Mouse (Mus musculus): ENCODE measurements around the gene Sphk2. TPM values are rescaled to one million over a fixed set of nuclear protein-coding genes. Genes with fewer than 3 reads are reported as not detected.

Gene Sphk2
- polyA plus RNA-seq, 1 experiment from 2014 or later, result 47.1 TPM

DNA sequence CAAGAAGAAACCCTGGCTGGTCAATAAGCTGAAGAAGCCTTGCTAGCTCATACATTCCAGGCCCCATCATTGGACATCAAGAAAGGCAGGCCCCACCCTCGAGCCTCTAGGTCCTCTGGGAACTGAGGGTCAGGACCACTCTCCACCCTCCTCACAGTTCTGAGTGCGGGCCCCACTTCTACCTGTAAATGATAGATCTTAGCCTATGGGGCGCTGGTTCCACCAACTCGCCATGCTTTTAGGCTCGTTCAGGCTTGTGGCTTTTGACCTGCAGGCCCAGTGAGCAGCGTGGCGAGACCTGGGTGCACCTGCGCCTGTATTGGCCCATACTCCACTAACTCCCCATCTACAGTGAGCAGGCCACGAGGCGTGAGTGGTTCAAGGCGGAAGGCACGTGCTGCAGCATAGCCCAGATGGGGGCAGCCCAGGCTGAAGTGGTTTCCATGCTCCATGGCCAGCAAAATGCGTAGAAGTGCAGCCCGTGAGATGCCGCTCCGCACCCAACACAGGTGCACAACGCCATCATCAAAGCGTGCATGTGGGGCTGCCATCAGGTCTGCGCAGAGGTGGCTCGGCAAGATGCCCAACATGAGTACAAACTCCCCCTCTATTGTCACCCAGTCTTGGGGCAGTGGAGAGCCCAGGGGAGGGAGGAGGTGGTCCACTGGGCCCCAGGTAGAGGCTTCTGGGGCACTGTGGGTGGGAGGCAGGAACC is 7.2 kb downstream of the Sphk2 start:
- WGBS (ENCODE audit: missing documents), result 94% methylated on average over 20 of the region's 20 CpGs
- Histone ChIP-seq H3K79me2 (ENCODE audit: inconsistent target) (peaks cover 75% of the 10 kb centered on the region), H3K27ac (no peak overlapping the region), H3K36me3 (ENCODE audit: inconsistent target) (peaks cover 43% of the 10 kb centered on the region), H3K4me3 (ENCODE audit: inconsistent target) (no peak overlapping the region)

DNA sequence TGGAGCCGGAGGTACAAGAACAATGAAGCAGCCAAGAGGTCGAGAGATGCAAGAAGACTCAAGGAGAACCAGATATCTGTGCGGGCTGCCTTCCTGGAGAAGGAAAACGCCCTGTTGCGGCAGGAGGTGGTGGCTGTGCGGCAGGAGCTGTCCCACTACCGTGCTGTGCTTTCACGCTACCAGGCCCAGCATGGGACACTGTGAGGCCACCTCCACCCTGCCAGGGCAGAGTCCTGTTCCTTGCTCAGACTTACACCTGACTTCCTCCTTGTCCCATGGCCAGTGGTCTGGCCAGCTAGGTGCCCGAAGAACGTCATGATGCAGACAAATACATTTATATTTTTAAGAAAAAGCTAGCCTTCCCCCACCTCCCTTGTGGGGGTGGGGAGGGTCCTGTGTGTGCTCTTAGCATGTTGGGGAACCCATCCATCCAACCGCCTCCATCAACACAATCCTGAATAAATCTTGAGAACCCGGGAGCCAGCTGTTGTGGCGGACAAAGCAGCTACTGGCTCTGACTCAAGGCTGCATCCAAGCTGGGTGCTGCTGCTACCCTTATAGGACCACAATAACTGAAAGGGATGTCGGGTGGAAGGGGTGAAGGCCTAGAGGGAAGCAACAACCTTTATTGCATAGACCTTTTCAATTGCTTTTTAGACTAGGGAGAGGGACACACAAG is 8.0 kb downstream of the Sphk2 start:
- peaks cover 43% of the 10 kb centered on the region for H3K36me3 ChIP-seq (ENCODE audit: inconsistent target)

DNA sequence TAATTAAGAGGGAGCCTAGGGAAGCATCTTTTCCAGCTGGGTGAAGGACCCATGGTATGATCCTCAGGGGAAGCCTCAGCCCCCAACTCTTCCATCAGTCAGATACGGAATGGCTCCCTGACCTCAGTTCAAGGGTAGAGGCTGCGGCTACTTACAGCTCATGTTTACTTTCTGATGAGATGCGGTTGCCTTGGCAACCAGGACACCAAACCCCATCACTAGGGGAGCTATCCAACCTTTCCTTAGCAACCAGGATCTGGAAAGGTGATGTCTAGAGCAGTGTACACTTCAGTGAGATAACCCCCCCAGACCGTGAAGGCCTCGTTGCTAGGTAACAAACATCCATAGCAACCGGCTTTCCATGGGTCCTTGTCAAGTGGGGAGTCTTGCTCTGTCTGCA is 8.8 kb downstream of the Sphk2 start:
- peaks cover 59% of the 10 kb centered on the region for H3K79me2 ChIP-seq (ENCODE audit: inconsistent target)
- peak overlapping the region; percentile 26; the same call in 1 of the 2 replicates for H3K4me3 ChIP-seq (ENCODE audit: inconsistent target)
- peaks cover 43% of the 10 kb centered on the region for H3K36me3 ChIP-seq (ENCODE audit: inconsistent target)
- peak overlapping the region; percentile 96 for H3K27ac ChIP-seq
- WGBS (ENCODE audit: missing documents), result 92% methylated on average over 6 of the region's 6 CpGs

More for the DNA sequence above, 8.0 kb downstream of the Sphk2 start:
- 90% methylated on average over 14 of the region's 14 CpGs for WGBS (ENCODE audit: missing documents)
- Histone ChIP-seq H3K27ac (no peak overlapping the region), H3K4me3 (ENCODE audit: inconsistent target) (no peak overlapping the region), H3K79me2 (ENCODE audit: inconsistent target) (peaks cover 66% of the 10 kb centered on the region)

DNA sequence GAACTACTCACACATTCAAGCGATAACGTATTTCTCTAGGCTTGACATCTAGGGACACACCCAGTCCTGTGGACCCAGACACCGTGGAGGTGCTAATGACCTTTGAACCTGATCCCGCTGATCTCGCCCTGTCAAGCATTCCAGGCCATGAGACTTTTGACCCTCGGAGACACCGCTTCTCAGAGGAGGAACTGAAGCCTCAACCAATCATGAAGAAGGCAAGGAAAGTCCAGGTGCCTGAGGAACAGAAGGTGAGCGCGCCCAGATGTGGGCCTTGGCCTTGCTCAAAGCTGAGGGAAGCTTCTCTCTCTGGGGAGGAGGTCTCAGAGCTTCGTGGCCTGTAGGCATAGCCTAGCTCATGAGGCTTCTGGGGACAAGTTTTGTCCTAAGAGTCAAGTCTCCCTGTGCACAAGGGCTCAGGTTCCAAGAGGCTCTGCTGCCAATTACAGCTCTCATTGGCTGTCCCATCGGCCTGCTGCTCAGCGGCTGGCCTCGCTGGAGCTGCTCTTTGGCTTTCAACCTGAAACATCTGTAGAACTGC is 9.5 kb downstream of the Sphk2 start:
- WGBS (ENCODE audit: missing documents), result 34% methylated on average over 13 of the region's 13 CpGs
- peaks cover 40% of the 10 kb centered on the region for H3K36me3 ChIP-seq (ENCODE audit: inconsistent target)
- peak overlapping the region; percentile 96 for H3K27ac ChIP-seq
- peaks cover 51% of the 10 kb centered on the region for H3K79me2 ChIP-seq (ENCODE audit: inconsistent target)
- H3K4me3 ChIP-seq (ENCODE audit: inconsistent target), result peak overlapping the region; percentile 26

DNA sequence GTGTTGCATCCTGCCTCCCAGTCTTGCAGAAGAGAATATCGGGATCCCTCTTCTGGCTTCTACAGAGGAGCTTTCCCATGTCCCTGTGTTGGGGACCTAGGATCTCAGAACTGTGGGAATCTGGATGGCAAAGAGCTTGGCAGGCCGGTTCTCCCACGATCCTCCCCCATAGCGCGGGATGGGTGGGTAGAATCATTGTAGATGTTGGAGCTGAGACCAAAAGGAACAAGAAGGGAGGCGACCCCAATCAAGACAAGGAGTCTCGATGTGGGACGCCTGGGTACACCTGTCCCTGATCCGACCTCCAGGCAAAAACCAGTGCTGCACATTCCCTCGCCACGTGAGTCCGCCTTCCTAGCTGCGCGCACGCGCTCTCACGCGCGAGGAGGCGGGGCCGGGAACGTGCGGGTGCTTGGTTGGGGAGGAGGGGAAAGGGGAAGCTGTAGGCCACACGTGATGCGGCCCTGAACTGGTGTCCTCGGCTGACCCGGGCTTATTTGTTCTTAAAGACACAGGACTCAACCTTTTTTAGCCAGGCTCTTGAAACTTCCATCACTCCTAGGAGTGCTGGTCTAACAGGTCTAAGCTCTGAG is 10.3 kb downstream of the Sphk2 start:
- Histone ChIP-seq H3K4me3 (ENCODE audit: inconsistent target) (peak overlapping the region; percentile 27), H3K79me2 (ENCODE audit: inconsistent target) (peaks cover 43% of the 10 kb centered on the region; the same call in 1 of the 2 replicates), H3K36me3 (ENCODE audit: inconsistent target) (peaks cover 33% of the 10 kb centered on the region), H3K27ac (peak overlapping the region; percentile 96)
- 2% methylated on average over 27 of the region's 27 CpGs for WGBS (ENCODE audit: missing documents)

DNA sequence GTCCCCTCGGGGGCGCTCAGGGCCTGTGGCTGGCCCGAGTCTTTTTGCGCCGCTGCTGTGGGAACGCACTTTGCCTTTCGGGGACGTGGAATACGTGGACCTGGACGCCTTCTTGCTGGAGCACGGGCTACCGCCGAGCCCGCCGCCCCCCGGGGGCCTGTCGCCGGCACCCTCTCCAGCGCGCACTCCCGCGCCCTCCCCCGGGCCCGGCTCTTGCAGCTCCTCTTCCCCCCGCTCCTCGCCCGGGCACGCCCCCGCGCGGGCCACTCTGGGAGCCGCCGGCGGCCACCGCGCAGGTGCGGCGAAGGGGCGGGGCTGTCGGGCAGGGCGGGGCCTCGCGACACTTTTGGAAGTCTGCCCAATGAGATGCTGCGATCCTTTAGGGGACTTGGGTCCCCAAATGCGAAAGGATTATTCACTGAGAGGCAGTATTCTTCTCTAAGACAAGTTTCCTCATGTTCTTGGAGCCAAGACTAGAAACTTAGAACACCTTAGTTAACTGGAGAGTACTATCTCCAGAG is 11.0 kb downstream of the Sphk2 start:
- Histone ChIP-seq H3K27ac (peak overlapping the region; percentile 96), H3K79me2 (ENCODE audit: inconsistent target) (peaks cover 36% of the 10 kb centered on the region; the same call in 1 of the 2 replicates), H3K4me3 (ENCODE audit: inconsistent target) (peak overlapping the region; percentile 90), H3K36me3 (ENCODE audit: inconsistent target) (peaks cover 27% of the 10 kb centered on the region)
- WGBS (ENCODE audit: missing documents), result under 1% methylated on average over 35 of the region's 45 CpGs

DNA sequence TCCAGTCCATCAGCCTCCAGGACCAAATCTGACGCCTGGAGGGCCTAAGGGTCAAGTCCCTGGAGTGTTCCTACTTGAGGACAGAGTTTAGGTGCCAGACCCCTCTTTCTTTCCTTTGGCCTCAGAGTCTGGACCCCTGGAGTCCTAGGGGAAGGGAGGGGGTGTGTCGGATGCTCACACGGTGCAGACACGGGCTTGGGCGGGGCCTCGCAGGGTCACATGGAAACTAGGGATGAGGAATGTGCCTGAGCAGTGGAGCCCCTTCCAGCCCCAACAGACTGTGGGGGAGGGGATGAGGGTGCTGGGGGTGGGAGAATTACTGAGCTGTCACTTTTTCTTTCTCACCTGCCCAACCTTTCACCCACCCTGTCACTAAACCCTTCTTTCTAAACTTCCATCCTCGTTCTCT is 11.9 kb downstream of the Sphk2 start:
- peak overlapping the region; percentile 90 for H3K4me3 ChIP-seq (ENCODE audit: inconsistent target)
- peak overlapping the region; percentile 92 for H3K27ac ChIP-seq
- H3K79me2 ChIP-seq (ENCODE audit: inconsistent target), result peaks cover 29% of the 10 kb centered on the region; the same call in 1 of the 2 replicates
- H3K36me3 ChIP-seq (ENCODE audit: inconsistent target), result peaks cover 17% of the 10 kb centered on the region; the same call in 1 of the 2 replicates
- WGBS (ENCODE audit: missing documents), result 1% methylated on average over 7 of the region's 7 CpGs

DNA sequence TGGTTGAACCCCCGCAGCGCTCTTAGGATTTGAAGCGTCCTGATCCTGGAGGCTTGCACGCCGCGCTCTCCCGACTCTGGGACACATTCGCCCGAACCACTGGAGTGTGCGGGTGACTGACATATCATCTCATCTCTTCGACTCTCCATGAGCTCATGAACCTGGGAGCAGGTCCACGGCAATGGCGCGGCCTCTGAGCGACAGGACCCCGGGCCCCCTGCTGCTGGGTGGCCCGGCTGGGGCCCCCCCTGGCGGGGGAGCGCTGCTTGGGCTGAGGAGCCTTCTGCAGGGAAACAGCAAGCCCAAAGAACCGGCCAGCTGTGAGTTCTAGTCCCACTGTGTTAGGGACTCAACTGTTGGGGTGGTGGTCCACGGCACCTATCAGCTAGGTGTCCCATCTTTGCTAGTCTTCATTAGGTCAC is 12.3 kb downstream of the Sphk2 start:
- Histone ChIP-seq H3K79me2 (ENCODE audit: inconsistent target) (peaks cover 24% of the 10 kb centered on the region; the same call in 1 of the 2 replicates), H3K27ac (peak overlapping the region; percentile 92), H3K36me3 (ENCODE audit: inconsistent target) (peaks cover 13% of the 10 kb centered on the region; the same call in 1 of the 2 replicates), H3K4me3 (ENCODE audit: inconsistent target) (peak overlapping the region; percentile 90)
- WGBS (ENCODE audit: missing documents), result 1% methylated on average over 21 of the region's 21 CpGs

DNA sequence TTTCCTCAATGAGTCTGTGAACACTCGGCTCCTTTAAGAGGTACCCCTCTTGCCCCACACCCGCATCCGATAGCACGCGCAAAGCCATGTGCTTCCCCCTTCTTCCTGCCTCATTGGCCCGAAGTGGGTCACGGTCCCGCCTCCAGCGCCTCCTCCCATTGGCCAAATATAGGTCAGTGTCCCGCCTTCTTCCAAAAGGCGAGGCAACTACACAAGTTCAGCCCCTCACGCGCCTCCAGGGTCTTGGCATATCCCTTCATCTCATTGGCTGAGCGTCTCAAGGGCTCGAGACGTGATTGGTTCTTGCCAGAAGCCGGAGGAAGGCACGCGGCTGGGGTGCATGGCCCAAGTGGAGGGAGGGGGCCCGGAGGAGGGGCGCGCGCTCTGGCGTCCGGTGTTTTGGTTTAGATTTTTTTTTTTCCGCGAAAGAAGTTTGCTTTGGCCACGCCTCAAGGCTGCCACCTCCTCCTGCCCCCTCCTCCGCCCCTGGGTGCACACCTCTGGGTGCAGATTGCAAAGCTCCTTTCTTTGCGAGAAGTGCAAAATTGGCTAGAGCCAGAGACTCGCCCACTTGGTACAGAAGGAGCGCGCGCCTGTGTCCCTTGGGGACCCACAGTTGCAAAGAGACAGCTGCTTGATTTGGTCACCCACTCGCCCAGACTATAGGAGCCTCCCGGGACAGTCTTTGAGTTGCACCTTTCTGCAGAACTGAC is 12.9 kb downstream of the Sphk2 start, which contains the start of gene Dbp:
Dbp (plus strand) TSS at position 359 of the 713 bp plus-strand sequence.
- WGBS (ENCODE audit: missing documents), result 2% methylated on average over 36 of the region's 36 CpGs

DNA sequence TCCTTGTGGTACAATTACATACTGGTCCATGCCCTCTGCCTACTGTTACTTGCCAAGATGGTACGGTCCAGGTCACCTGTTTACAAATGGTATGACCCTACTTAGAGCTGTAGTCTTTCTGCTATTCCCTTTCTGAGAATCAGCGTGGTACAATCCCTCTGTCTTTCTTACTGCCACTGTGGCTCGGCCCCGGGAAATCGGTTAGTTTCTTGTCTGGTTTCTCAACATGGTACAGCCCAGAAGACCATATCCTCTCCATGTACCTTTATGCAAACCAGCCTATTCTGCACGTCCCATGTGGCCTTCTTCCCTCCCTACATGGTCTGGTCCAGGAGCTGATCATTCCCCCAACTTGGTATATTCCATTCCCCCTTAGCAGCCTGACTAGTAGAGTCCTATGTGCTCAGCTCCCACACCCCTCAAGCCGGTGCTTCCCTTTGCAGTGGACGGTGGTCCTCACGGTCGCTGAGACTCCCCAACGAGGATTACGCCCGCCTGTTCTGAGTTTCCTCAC is 13.7 kb downstream of the Sphk2 start:
- Histone ChIP-seq H3K4me3 (ENCODE audit: inconsistent target) (peak overlapping the region; percentile 31), H3K79me2 (ENCODE audit: inconsistent target) (peaks cover 11% of the 10 kb centered on the region; the same call in 1 of the 2 replicates), H3K27ac (peak overlapping the region; percentile 78), H3K36me3 (ENCODE audit: inconsistent target) (no peaks in the 10 kb centered on the region; the same call in 1 of the 2 replicates)
- 1% methylated on average over 13 of the region's 13 CpGs for WGBS (ENCODE audit: missing documents)

More for the DNA sequence above, 12.9 kb downstream of the Sphk2 start, which contains the start of gene Dbp:
- peak within 1 kb of the TSS; percentile 92 for H3K27ac ChIP-seq
- H3K36me3 ChIP-seq (ENCODE audit: inconsistent target), result peaks cover 8% of the 10 kb centered on the region; the same call in 1 of the 2 replicates
- H3K79me2 ChIP-seq (ENCODE audit: inconsistent target), result peaks cover 19% of the 10 kb centered on the region; the same call in 1 of the 2 replicates
- peak within 1 kb of the TSS; percentile 90 for H3K4me3 ChIP-seq (ENCODE audit: inconsistent target)

DNA sequence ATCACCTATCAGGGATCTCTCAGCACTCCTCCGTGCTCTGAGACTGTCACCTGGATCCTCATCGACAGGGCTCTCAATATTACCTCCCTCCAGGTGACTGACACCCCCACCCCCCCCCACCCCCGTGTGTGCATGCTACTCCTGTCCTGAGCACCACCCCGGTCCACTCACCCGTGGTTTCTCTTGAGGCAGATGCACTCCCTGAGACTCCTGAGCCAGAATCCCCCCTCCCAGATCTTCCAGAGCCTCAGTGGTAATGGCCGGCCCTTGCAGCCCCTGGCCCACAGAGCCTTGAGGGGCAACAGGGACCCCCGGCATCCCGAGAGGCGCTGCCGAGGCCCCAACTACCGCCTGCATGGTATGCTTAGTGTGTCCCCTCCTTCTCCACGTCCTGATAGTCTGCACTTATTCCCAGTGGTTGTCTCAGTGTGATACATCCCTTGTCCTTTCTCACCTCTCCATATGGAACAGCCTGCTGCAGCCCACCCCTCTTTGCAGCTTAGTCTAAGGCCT is 14.2 kb downstream of the Sphk2 start:
- WGBS (ENCODE audit: missing documents), result 52% methylated on average over 12 of the region's 12 CpGs
- Histone ChIP-seq H3K36me3 (ENCODE audit: inconsistent target) (no peaks in the 10 kb centered on the region), H3K79me2 (ENCODE audit: inconsistent target) (peaks cover 6% of the 10 kb centered on the region; the same call in 1 of the 2 replicates), H3K4me3 (ENCODE audit: inconsistent target) (no peak overlapping the region; the same call in 1 of the 2 replicates), H3K27ac (peak overlapping the region; percentile 78)

DNA sequence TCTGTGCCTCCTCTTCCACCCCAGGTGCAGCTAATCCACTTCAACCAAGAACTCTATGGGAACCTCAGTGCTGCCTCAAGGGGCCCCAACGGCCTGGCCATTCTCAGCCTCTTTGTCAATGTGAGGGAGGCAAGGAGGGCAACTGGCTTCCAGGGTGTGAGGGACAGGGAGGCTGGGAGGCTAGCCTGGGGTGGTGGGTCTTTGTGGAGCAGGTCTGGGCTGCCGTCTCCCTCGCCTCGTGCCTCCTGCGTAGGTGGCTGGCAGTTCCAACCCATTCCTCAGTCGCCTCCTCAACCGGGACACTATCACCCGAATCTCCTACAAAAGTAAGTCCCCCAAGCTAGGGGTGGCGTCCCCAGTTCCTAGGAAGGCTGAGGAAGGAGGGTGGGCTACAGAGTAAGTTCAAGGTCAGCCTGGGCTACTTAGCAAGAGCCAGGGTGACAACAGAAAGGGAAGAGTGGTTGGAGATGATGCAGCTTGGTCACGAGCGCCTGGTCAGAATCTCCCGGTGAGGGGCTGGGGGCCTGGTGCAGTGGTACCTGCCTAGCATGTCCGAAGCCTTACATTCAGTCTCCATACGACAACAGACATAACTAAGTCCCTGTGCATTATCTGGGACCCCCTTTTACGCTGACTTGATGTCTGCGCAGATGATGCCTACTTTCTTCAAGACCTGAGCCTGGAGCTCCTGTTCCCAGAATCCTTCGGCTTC is 14.8 kb downstream of the Sphk2 start:
- Histone ChIP-seq H3K36me3 (ENCODE audit: inconsistent target) (no peaks in the 10 kb centered on the region), H3K27ac (no peak overlapping the region), H3K79me2 (ENCODE audit: inconsistent target) (peaks cover 5% of the 10 kb centered on the region; the same call in 1 of the 2 replicates), H3K4me3 (ENCODE audit: inconsistent target) (no peak overlapping the region)
- WGBS (ENCODE audit: missing documents), result 94% methylated on average over 16 of the region's 17 CpGs

DNA sequence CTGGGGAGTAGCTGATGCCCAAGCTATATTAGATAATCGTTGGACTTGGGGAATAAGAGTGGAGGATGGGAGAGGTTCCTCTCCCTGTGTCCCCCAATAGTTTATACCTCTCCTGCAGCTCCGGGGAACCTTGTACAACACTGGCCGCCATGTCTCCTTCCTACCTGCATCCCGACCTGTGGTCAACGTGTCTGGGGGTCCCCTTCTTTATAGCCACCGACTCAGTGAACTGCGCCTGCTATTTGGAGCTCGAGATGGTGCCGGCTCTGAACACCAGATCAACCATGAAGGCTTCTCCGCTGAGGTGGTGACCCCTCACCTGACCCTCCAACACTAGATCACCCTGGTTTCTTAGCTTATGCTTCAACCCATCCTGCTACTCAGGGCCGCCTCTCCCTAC is 15.5 kb downstream of the Sphk2 start:
- Histone ChIP-seq H3K36me3 (ENCODE audit: inconsistent target) (no peaks in the 10 kb centered on the region), H3K27ac (no peak overlapping the region), H3K79me2 (ENCODE audit: inconsistent target) (peaks cover 5% of the 10 kb centered on the region; the same call in 1 of the 2 replicates), H3K4me3 (ENCODE audit: inconsistent target) (no peak overlapping the region)
- 90% methylated on average over 10 of the region's 11 CpGs for WGBS (ENCODE audit: missing documents)

Measured in macrophage (primary cell).